Mouse (Mus musculus): ENCODE data around the gene Ccnjl.

Ccnjl gene

GRCm38 (mm10) chr11:43631645-43632044 lies 103.1 kb downstream of the Ccnjl start:
- no peak for DNase-seq

- DNase-seq = peak; percentile 12
Observed at GRCm38 (mm10) chr11:43632566-43632965, 104.0 kb downstream of the Ccnjl start.

GRCm38 (mm10) chr11:43633165-43633564 lies 104.6 kb downstream of the Ccnjl start:
- DNase-seq = no peak

GRCm38 (mm10) chr11:43633658-43634401 lies 105.2 kb downstream of the Ccnjl start:
- peak; percentile 89 for DNase-seq
